Mouse (Mus musculus) neural tube, embryonic 14.5 days (tissue): ENCODE results near the gene Igdcc3. TPM values are rescaled to one million over a fixed set of nuclear protein-coding genes. Genes with fewer than 3 reads are reported as not detected.
"Not testable (repeated sequence)": the region's sequence is repeated elsewhere in the genome, so short reads cannot be mapped to it uniquely, and the experiment has no call there.

ENCODE experiments used
- ATAC-seq: fragments of 200-750 bp; cut with Nextera tagmentation; 2 replicates; pipeline ENCODE4 v1.8.0; 2017; ENCODE audit warnings: low read depth, mild to moderate bottlenecking, moderate TSS enrichment, moderate library complexity
- H3K27ac ChIP-seq: fragments of 300-500 bp; sonication (generic); 2 replicates; pipeline ENCODE4 v1.5.1; 2014; ENCODE audit warnings: low read depth, mild to moderate bottlenecking, control low read depth, low read length, moderate library complexity, mixed read lengths
- H3K27me3 ChIP-seq: fragments of 300-500 bp; sonication (generic); 2 replicates; pipeline ENCODE4 v1.6.1; 2014; ENCODE audit warnings: low read length; ENCODE audit not compliant: control insufficient read depth, insufficient read depth
- H3K36me3 ChIP-seq: fragments of 300-500 bp; sonication (generic); 2 replicates; pipeline ENCODE4 v1.6.1; 2014; ENCODE audit warnings: low read length, mixed read lengths; ENCODE audit not compliant: control insufficient read depth, insufficient read depth
- H3K4me1 ChIP-seq: fragments of 300-500 bp; sonication (generic); 2 replicates; pipeline ENCODE4 v1.6.1; 2014; ENCODE audit warnings: low read length; ENCODE audit not compliant: control insufficient read depth, insufficient read depth
- H3K4me2 ChIP-seq: fragments of 300-500 bp; sonication (generic); 2 replicates; pipeline ENCODE4 v1.6.1; 2014; ENCODE audit warnings: mild to moderate bottlenecking, low read depth, low read length, control low read depth
- H3K4me3 ChIP-seq: fragments of 300-500 bp; sonication (generic); 2 replicates; pipeline ENCODE4 v1.5.1; 2014; ENCODE audit warnings: low read depth, low read length, control low read depth, mixed read lengths
- H3K9ac ChIP-seq: fragments of 300-500 bp; sonication (generic); replicated peaks from 2 replicates; pipeline ENCODE4 v1.6.1; 2014; ENCODE audit warnings: low read depth, mild to moderate bottlenecking, control low read depth, low read length, mixed read lengths
- H3K9me3 ChIP-seq: fragments of 300-500 bp; sonication (generic); 2 replicates; pipeline ENCODE4 v1.6.1; 2016; ENCODE audit warnings: low read length; ENCODE audit not compliant: control insufficient read depth
- WGBS: fragments of 180-500 bp; shearing (Covaris S2); extraction: QIAGEN DNeasy Blood & Tissue Kit; methylation state at CpG from one replicate; pipeline ENCODE4 v1.1.7; 2014; 5-methylcytosine and 5-hydroxymethylcytosine counted together
- polyA plus RNA-seq: library from polyadenylated mRNA; unstranded; fragments of >200 nt; fragmentation: Nextera tagmentation; extraction: Ambion mirVana; gene quantifications from 2 replicates; pipeline ENCODE4 v1.2.1, GENCODE M21; 2014

Gene Igdcc3
- polyA plus RNA-seq, 1 experiment from 2014 or later, result 10.1 TPM

DNA sequence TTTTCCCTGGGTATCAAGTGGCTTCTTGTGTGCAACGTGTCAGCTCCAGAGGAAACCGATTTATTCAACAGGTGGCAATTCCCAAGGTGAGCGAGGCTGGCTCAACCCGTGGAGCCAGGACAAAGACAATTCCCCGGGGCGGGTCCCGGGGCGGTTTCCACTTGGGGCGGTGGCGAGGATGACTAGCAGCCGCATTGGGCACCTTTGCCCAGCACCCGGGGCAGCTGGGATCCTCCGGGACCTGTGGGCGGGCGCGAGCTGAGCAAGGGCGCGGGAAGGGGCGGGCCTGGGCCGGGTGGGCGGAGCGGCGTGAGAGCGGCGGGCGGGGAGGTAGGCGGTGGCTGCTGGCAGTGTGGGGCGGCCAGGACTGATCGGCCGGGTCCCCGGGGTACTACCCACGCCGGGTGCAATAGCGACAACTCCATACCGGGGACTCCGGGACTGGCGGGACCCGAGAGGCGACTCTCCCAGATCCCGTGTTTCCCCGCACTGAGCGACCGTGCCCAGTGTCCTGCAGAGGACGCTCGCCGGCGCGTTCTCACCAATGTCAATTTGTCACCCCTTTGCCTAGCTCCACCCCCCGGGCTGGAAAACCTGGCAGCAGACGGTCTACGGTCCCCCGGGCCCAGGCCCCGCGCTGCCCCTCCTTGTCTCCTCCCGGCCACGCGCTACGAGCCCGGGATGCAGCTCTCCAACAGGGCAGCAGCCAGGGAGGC is 73.9 kb downstream of the Igdcc3 start:
- H3K4me1 ChIP-seq, result peaks cover 8% of the 10 kb centered on the region; the same call in 1 of the 2 replicates
- no peaks in the 10 kb centered on the region for H3K27me3 ChIP-seq
- WGBS, result under 1% methylated on average over 50 of the region's 59 CpGs
- no peaks in the 10 kb centered on the region for H3K36me3 ChIP-seq
- H3K4me3 ChIP-seq, result peak overlapping the region; percentile 50
- peak overlapping the region; percentile 88 for H3K9ac ChIP-seq
- H3K4me2 ChIP-seq, result peak overlapping the region; percentile 88
- ATAC-seq, result peak; percentile 96
- H3K9me3 ChIP-seq, result no peaks in the 10 kb centered on the region
- peak overlapping the region; percentile 85 for H3K27ac ChIP-seq

DNA sequence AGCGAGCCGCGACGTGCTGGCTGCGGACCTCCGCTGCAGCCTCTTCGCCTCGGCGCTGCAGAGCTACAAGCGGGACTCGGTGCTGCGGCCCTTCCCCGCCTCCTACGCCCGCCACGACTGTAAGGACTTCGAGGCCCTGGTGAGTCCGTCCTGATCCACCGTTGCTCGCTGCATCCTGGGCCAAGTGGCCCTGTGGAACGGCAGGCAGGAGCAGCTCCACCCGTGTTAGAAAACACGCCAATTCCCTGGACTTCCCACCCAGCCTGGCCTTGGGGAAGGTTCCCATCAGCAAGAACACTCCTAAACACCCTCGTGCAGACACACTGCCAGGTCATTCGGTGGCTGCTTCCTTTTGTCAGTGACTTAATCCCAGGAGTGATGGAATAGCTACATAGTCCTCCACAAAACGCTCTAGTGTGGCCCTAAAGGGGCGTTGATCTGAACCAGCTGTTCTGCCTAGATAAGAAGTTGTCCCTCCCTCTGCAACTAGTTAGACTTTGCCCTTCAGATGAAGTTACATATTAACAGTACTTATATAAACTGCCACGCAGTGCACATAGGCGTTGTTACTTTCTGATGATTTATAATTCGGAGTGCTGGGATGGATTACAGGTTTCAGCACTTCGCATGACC is 74.6 kb downstream of the Igdcc3 start:
- H3K4me3 ChIP-seq, result peak overlapping the region; percentile 50
- no peaks in the 10 kb centered on the region for H3K27me3 ChIP-seq
- H3K4me2 ChIP-seq, result peak overlapping the region; percentile 88
- H3K9me3 ChIP-seq, result no peaks in the 10 kb centered on the region
- H3K9ac ChIP-seq, result peak overlapping the region; percentile 88
- H3K4me1 ChIP-seq, result peaks cover 8% of the 10 kb centered on the region; the same call in 1 of the 2 replicates
- 10% methylated on average over 31 of the region's 31 CpGs for WGBS
- no peaks in the 10 kb centered on the region for H3K36me3 ChIP-seq
- ATAC-seq, result peak; percentile 15
- peak overlapping the region; percentile 85 for H3K27ac ChIP-seq

DNA sequence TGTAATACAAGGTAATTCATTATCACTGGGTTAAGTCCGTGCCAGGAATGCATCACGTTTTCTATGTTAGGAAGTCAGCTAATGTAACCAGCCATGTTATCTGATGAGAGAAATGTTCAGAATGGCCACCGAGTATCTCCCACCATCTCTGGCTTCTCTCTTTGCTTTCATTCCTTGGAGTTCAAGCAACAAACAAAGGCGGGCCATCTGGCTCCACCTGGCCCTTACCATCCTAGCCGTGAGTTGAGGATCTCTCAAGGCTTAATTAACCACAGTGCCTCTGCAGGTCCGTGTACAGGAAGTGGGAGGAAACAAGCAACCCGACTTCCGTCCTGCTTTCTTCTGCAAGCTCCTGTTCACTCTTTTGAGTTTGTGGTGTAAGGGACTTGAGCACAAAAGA is 76.0 kb downstream of the Igdcc3 start:
- ATAC-seq, result no peak
- H3K4me2 ChIP-seq, result no peak overlapping the region
- no peaks in the 10 kb centered on the region for H3K9me3 ChIP-seq
- H3K27me3 ChIP-seq, result no peaks in the 10 kb centered on the region
- 69% methylated on average over 8 of the region's 8 CpGs for WGBS
- H3K4me3 ChIP-seq, result no peak overlapping the region
- H3K36me3 ChIP-seq, result no peaks in the 10 kb centered on the region
- no peak overlapping the region for H3K27ac ChIP-seq
- H3K4me1 ChIP-seq, result peaks cover 8% of the 10 kb centered on the region; the same call in 1 of the 2 replicates
- no peak overlapping the region for H3K9ac ChIP-seq

DNA sequence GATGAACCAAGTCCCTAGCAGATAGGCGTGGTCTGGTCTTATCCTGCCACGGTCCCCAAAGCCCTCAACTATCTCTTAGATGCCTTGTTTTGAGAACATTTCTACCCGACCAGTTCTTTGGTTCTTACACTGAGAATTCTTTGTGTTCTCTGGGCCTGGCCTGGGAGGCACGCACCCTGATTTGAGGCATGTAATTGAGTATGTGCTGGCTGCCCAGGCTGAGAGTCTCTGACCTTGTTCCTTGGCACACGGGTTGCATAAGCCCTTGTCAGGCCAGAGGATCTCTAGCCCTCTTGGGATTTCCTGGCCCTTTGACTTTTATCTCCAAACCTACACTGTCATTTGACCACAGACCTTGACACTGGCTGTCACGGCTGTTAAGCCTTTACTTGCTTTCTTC is 76.7 kb downstream of the Igdcc3 start:
- H3K9ac ChIP-seq, result no peak overlapping the region
- no peak overlapping the region for H3K4me3 ChIP-seq
- H3K27me3 ChIP-seq, result no peaks in the 10 kb centered on the region
- H3K9me3 ChIP-seq, result no peaks in the 10 kb centered on the region
- 69% methylated on average over 6 of the region's 6 CpGs for WGBS
- H3K4me2 ChIP-seq, result no peak overlapping the region
- no peak for ATAC-seq
- no peak overlapping the region for H3K27ac ChIP-seq
- H3K36me3 ChIP-seq, result no peaks in the 10 kb centered on the region
- H3K4me1 ChIP-seq, result peaks cover 8% of the 10 kb centered on the region; the same call in 1 of the 2 replicates

DNA sequence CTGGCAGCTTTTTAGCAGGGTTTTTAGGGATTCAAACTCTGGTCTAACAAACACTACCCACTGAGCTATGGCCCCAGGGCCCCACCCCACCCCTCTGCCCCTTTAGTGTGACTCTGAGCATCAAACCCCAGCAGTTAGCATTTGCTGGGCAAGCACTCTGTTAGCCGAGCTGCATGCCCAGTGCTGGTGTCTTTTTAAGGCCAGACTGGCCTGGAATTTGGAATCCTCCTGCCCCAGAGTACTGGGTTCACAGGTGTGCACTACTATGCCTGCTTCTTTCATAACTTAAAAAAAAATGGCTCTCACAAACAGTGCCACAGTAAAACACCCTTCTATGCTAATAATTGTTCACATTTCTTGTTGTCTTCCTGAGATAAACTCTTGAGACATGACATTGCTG is 77.9 kb downstream of the Igdcc3 start:
- Histone ChIP-seq H3K27me3 (no peaks in the 10 kb centered on the region), H3K9ac (no peak overlapping the region), H3K9me3 (no peaks in the 10 kb centered on the region), H3K36me3 (no peaks in the 10 kb centered on the region), H3K4me3 (no peak overlapping the region), H3K27ac (no peak overlapping the region), H3K4me1 (peaks cover 8% of the 10 kb centered on the region; the same call in 1 of the 2 replicates), H3K4me2 (no peak overlapping the region)
- 72% methylated on average over 1 of the region's 1 CpGs for WGBS
- no peak for ATAC-seq

DNA sequence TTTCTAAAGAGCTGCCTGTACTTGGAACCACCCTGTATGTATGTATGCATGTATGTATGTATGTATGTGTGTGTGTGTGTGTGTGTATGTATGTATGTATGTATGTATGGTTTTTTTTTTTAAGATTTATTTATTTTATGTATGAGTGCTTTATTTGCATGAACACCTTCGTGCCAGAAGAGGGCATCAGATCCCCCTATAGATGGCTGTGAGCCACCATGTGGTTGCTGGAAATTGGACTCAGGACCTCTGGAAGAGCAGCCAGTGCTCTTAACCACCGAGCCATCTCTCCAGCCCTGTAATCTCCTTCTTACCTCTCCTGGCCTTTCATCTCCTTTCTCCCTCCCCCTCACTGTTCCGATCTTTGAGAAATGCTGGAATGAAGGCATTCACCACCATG is 79.4 kb downstream of the Igdcc3 start:
- H3K36me3 ChIP-seq, H3K27ac ChIP-seq, H3K4me3 ChIP-seq, H3K27me3 ChIP-seq, H3K9me3 ChIP-seq, H3K4me1 ChIP-seq, ATAC-seq, H3K4me2 ChIP-seq, H3K9ac ChIP-seq: not testable (repeated sequence)
- WGBS, result 53% methylated on average over 3 of the region's 3 CpGs

DNA sequence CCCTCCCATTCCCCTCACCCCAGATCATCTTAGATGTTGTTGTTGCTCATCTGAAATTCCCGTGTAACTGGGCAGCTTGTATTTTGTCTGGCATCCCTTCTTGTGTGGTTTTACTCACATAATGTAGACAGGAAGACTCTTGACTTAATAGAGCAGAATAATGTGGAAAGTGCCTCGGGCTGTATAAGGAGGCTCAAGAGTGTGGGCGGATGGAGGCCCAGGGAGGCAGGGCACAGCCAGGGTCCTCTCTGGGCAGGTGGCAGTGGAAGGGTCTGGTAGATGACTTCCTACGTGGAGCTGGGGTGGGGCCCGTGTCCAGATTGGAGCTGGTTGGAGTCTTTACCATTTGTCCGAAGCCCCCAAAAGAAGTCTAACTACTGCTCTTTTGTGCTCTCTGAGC is 82.9 kb downstream of the Igdcc3 start:
- Histone ChIP-seq H3K9ac (no peak overlapping the region), H3K27ac (no peak overlapping the region), H3K4me3 (no peak overlapping the region), H3K4me1 (no peaks in the 10 kb centered on the region), H3K4me2 (no peak overlapping the region), H3K9me3 (no peaks in the 10 kb centered on the region), H3K36me3 (no peaks in the 10 kb centered on the region), H3K27me3 (no peaks in the 10 kb centered on the region)
- no peak for ATAC-seq
- 89% methylated on average over 6 of the region's 6 CpGs for WGBS

DNA sequence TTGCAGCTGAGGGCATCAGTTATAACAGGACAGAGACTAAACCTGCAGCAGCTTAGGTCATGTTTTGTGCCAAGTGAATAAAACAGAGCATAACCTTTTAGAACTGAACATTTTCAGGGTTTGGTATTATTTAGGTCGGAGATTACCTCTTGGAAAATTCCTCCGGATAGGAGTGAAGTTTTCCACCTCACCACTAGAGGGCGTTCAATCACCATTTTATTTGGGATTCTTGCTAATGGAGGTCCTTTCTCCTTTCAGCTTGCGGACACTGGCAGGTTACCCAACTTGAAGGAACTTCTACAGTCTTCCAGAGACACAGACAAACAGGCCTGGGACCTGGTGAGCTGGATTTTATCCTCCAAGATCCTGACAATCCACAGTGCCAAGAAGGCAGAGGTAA is 84.8 kb downstream of the Igdcc3 start:
- no peak overlapping the region for H3K4me2 ChIP-seq
- H3K27me3 ChIP-seq, result no peaks in the 10 kb centered on the region
- H3K9me3 ChIP-seq, result no peaks in the 10 kb centered on the region
- no peak overlapping the region for H3K4me3 ChIP-seq
- no peaks in the 10 kb centered on the region for H3K4me1 ChIP-seq
- H3K36me3 ChIP-seq, result no peaks in the 10 kb centered on the region
- no peak overlapping the region for H3K9ac ChIP-seq
- 32% methylated on average over 4 of the region's 4 CpGs for WGBS
- no peak overlapping the region for H3K27ac ChIP-seq
- ATAC-seq, result no peak

DNA sequence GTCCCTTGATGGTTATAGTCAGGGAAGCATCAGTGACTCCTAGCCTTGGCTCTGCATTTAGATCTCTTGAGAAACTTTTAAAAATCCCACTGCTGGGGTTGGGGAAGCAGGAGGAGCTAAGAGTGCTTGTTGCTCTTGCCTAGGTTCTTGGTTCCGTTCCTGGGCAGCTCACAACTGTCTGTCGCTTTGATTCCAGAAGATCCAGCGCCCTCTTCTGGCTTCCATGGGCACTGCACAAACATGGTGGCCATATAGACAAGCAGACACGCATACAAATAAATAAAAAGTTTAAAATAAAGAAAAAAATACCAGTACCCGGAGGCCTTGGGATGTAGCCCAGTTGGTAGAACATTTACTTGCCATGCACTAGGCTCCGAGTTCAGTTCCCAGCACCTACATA is 89.3 kb downstream of the Igdcc3 start:
- Histone ChIP-seq H3K4me2 (no peak overlapping the region), H3K4me1 (no peaks in the 10 kb centered on the region), H3K36me3 (no peaks in the 10 kb centered on the region), H3K27me3 (no peaks in the 10 kb centered on the region), H3K4me3 (no peak overlapping the region), H3K27ac (no peak overlapping the region), H3K9ac (no peak overlapping the region), H3K9me3 (no peaks in the 10 kb centered on the region)
- no peak for ATAC-seq
- WGBS, result 76% methylated on average over 6 of the region's 6 CpGs
